Mouse (Mus musculus) kidney, adult 18-20 months (tissue): ENCODE data around the gene Spry2.

Experiments
- DNase-seq: peaks from one replicate; pipeline ENCODE4 v3.0.0; 2021

Gene Spry2

GRCm38 (mm10) chr14:105892941-105893622 is 3.5 kb downstream of the Spry2 start:
- peak; percentile 38 for DNase-seq

GRCm38 (mm10) chr14:105890516-105891231 is 5.9 kb downstream of the Spry2 start:
- no peak for DNase-seq

GRCm38 (mm10) chr14:105886643-105887374 is 9.8 kb downstream of the Spry2 start:
- no peak for DNase-seq

GRCm38 (mm10) chr14:105885249-105885648 is 11.4 kb downstream of the Spry2 start:
- DNase-seq: no peak

GRCm38 (mm10) chr14:105883215-105883614 is 13.4 kb downstream of the Spry2 start:
- no peak for DNase-seq

GRCm38 (mm10) chr14:105878359-105878758 is 18.3 kb downstream of the Spry2 start:
- DNase-seq: no peak

GRCm38 (mm10) chr14:105876375-105876774 is 20.2 kb downstream of the Spry2 start:
- no peak for DNase-seq

- DNase-seq: peak; percentile 37
Observed at GRCm38 (mm10) chr14:105870370-105870936, 26.2 kb downstream of the Spry2 start.

- no peak for DNase-seq
Observed at GRCm38 (mm10) chr14:105865381-105865938, 31.2 kb downstream of the Spry2 start.

- no peak for DNase-seq
Observed at GRCm38 (mm10) chr14:105862199-105862598, 34.4 kb downstream of the Spry2 start.

- DNase-seq: no peak
Observed at GRCm38 (mm10) chr14:105860920-105861319, 35.7 kb downstream of the Spry2 start.

- DNase-seq: no peak
Observed at GRCm38 (mm10) chr14:105860276-105860675, 36.3 kb downstream of the Spry2 start.

- no peak for DNase-seq
Observed at GRCm38 (mm10) chr14:105859876-105860275, 36.7 kb downstream of the Spry2 start.

- no peak for DNase-seq
Observed at GRCm38 (mm10) chr14:105859368-105859767, 37.3 kb downstream of the Spry2 start.

GRCm38 (mm10) chr14:105858935-105859334 is 37.7 kb downstream of the Spry2 start:
- no peak for DNase-seq

GRCm38 (mm10) chr14:105851359-105852067 is 45.1 kb downstream of the Spry2 start:
- DNase-seq: no peak
